In the genomic region with DNA sequence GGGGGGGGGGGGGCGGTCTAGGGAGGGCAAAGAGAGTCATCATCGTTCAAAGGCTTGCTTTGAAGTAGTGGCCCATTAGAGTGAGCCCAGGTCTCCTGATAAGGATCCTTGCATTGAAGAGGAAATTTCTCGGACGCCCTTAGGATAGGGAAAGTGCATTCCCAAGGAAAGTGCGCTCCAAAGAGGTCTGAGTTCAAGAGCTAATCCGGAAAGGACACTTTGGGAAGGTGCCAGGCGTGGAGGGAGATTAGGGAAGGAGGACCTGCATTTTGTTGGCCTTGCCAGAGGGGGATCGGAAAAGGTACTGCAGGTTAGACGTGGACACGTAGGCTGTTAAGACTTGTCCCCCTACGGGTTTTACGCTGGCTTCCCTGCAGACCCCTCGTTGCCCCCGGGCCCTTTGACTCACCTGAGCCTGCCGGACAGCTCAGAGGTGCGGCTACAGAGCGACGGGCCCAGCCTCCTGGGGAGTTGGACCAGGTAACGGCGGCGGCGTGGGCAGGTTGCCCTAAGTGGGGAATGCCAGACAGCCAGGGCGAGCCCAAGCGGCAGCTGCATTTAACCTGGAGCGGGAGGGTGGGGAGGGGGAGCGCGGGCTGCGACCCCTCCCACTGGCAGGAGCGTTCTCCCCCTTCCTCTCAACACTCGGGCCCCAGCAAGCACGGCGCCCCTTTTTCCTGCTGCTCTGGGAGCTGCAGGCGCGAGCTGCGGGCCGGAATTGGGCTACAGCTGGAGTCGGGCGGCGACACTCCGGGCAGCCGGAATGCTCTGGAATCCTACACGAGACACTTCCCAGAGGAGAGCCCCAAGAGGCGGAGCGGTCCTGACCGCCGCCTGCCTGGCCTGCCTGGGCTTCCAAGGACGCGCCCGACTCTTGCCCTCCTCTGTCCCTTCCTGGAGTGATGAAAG, we compare ENCODE assay signal across 10 mouse cellular contexts. TPM values are rescaled to one million over a fixed set of nuclear protein-coding genes. Genes with fewer than 3 reads are reported as not detected.
DNase-seq lines count a peak whose midpoint lies in the region; ATAC-seq and TF ChIP-seq lines count a peak whose summit lies in the region.
"Had no signal": no experiment of that assay in that cellular context is flagged by ENCODE, and none has a peak within 500 bp of the region (broad histone marks: within the 10 kb centered on the region; RNA-seq: fewer than 3 reads in every experiment).

No protein-coding gene starts in this region.

- DNase-seq in kidney, postnatal 10 days = peak; percentile 80
- DNase-seq in lung, postnatal 14 days = peak; percentile 81
- no peak for DNase-seq in spleen, adult 12 weeks (ENCODE audit: low spot score)
- DNase-seq in urinary bladder, postnatal 10 days (ENCODE audit: low spot score) = no peak

- H3K9me3 ChIP-seq in E14TG2a.4 (ENCODE audit: low read length) = no peaks in the 10 kb centered on the region
- H3K9me3 ChIP-seq in embryonic facial prominence, embryonic 15.5 days (replicated peaks) = no peaks in the 10 kb centered on the region
- H3K9me3 ChIP-seq in heart, embryonic 16.5 days (replicated peaks; ENCODE audit: control insufficient read depth, low read length) = no peaks in the 10 kb centered on the region

- peaks cover 98% of the 10 kb centered on the region for H3K27me3 ChIP-seq in E14TG2a.4 (ENCODE audit: insufficient read depth, low read length)
- H3K27me3 ChIP-seq in embryonic facial prominence, embryonic 15.5 days = peaks cover 97% of the 10 kb centered on the region
- H3K27me3 ChIP-seq in heart, embryonic 16.5 days (ENCODE audit: control insufficient read depth, insufficient read depth, low read length) = peaks cover 95% of the 10 kb centered on the region

- no peak for TF ChIP-seq CTCF in E14TG2a.4 (conservative IDR thresholded peaks at IDR 0.05; ENCODE audit: low read length)

- H3K36me3 ChIP-seq in E14TG2a.4 (ENCODE audit: insufficient read depth, low read length) = no peaks in the 10 kb centered on the region
- no peaks in the 10 kb centered on the region for H3K36me3 ChIP-seq in embryonic facial prominence, embryonic 15.5 days
- H3K36me3 ChIP-seq in heart, embryonic 16.5 days (ENCODE audit: control insufficient read depth, insufficient read depth) = no peaks in the 10 kb centered on the region

- no peak overlapping the region; the same call in 1 of the 2 replicates for H3K27ac ChIP-seq in embryonic facial prominence, embryonic 15.5 days (replicated peaks)
- no peak overlapping the region for H3K27ac ChIP-seq in heart, embryonic 16.5 days (ENCODE audit: low read length)

- H3K9ac ChIP-seq in embryonic facial prominence, embryonic 15.5 days = peak overlapping the region; percentile 39; the same call in 1 of the 2 replicates
- H3K9ac ChIP-seq in heart, embryonic 16.5 days (ENCODE audit: low read length) = peak overlapping the region; percentile 28

- H3K4me2 ChIP-seq in embryonic facial prominence, embryonic 15.5 days (replicated peaks) = peak overlapping the region; percentile 65
- H3K4me2 ChIP-seq in heart, embryonic 16.5 days (ENCODE audit: low read depth, low read length) = peak overlapping the region; percentile 68

- under 1% methylated on average over 49 of the region's 49 CpGs for WGBS in embryonic facial prominence, embryonic 15.5 days
- WGBS in heart, embryonic 16.5 days = 2% methylated on average over 46 of the region's 49 CpGs

- peaks cover 42% of the 10 kb centered on the region for H3K4me1 ChIP-seq in E14TG2a.4 (replicated peaks; ENCODE audit: low read depth, low read length)
- peaks cover 43% of the 10 kb centered on the region for H3K4me1 ChIP-seq in embryonic facial prominence, embryonic 15.5 days
- H3K4me1 ChIP-seq in heart, embryonic 16.5 days (ENCODE audit: control insufficient read depth, insufficient read depth, low read length) = peaks cover 17% of the 10 kb centered on the region

- no peak for ATAC-seq in embryonic facial prominence, embryonic 15.5 days (ENCODE audit: insufficient number of reproducible peaks, low FRiP score, low TSS enrichment, low read depth)
- no peak; the same call in 1 of the 2 replicates for ATAC-seq in heart, embryonic 16.5 days (replicated peaks; ENCODE audit: extremely low read depth, insufficient read depth, low FRiP score)
- no peak for ATAC-seq in megakaryocyte-erythroid progenitor cell, adult 5-6 weeks (replicated peaks; ENCODE audit: low FRiP score, low TSS enrichment, poor library complexity, severe bottlenecking)

- H3K4me3 ChIP-seq in E14TG2a.4 (replicated peaks; ENCODE audit: low read length) = peak overlapping the region; percentile 66
- peak overlapping the region; percentile 42 for H3K4me3 ChIP-seq in embryonic facial prominence, embryonic 15.5 days (replicated peaks)
- peak overlapping the region; percentile 48 for H3K4me3 ChIP-seq in heart, embryonic 16.5 days (ENCODE audit: low read length)

RNA-seq across cellular contexts. Expression of a gene that starts 0.6 kb away (rescaled TPM):
- polyA plus RNA-seq in embryonic facial prominence, embryonic 15.5 days (2015; fragmentation: Nextera tagmentation; extraction: Ambion mirVana) = 33.4 and 58.2 TPM in 2 replicates
- polyA plus RNA-seq in heart, embryonic 16.5 days (2015; fragmentation: Nextera tagmentation; extraction: Ambion mirVana) = 7.2 and 8.9 TPM in 2 replicates
- total RNA-seq in megakaryocyte-erythroid progenitor cell, adult 5-6 weeks (2014; fragmentation: Nextera tagmentation) = not detected in 2 replicates
- 0.09 TPM in 1 of 2 replicates, not detected in the other for total RNA-seq in megakaryocyte-erythroid progenitor cell, adult 5-6 weeks (2017)
- total RNA-seq: CH12.LX; common myeloid progenitor, adult 5-6 weeks had no signal

RNA-seq across cellular contexts. Expression of a gene that starts 1.4 kb away (rescaled TPM):
- polyA plus RNA-seq in embryonic facial prominence, embryonic 15.5 days (2015; fragmentation: Nextera tagmentation; extraction: Ambion mirVana) = 0.50 and 0.98 TPM in 2 replicates
- polyA plus RNA-seq in heart, embryonic 16.5 days (2015; fragmentation: Nextera tagmentation; extraction: Ambion mirVana) = 0.49 and 1.7 TPM in 2 replicates
- total RNA-seq in megakaryocyte-erythroid progenitor cell, adult 5-6 weeks (2014; fragmentation: Nextera tagmentation) = not detected in 2 replicates
- not detected in 2 replicates for total RNA-seq in megakaryocyte-erythroid progenitor cell, adult 5-6 weeks (2017)
- total RNA-seq: common myeloid progenitor, adult 5-6 weeks had no signal

RNA-seq across cellular contexts. Expression of a gene that starts 15.4 kb away (rescaled TPM):
- 9.9 and 14.5 TPM in 2 replicates for polyA plus RNA-seq in embryonic facial prominence, embryonic 15.5 days (2015; fragmentation: Nextera tagmentation; extraction: Ambion mirVana)
- 0.60 and 1.4 TPM in 2 replicates for polyA plus RNA-seq in heart, embryonic 16.5 days (2015; fragmentation: Nextera tagmentation; extraction: Ambion mirVana)
- not detected in 2 replicates for total RNA-seq in megakaryocyte-erythroid progenitor cell, adult 5-6 weeks (2014; fragmentation: Nextera tagmentation)
- total RNA-seq in megakaryocyte-erythroid progenitor cell, adult 5-6 weeks (2017) = not detected in 2 replicates

RNA-seq across cellular contexts. Expression of a gene that starts 39.4 kb away (rescaled TPM):
- 113 and 114 TPM in 2 replicates for polyA plus RNA-seq in embryonic facial prominence, embryonic 15.5 days (2015; fragmentation: Nextera tagmentation; extraction: Ambion mirVana)
- polyA plus RNA-seq in heart, embryonic 16.5 days (2015; fragmentation: Nextera tagmentation; extraction: Ambion mirVana) = 48.0 and 61.1 TPM in 2 replicates
- 1.0 and 5.3 TPM in 2 replicates for total RNA-seq in megakaryocyte-erythroid progenitor cell, adult 5-6 weeks (2014; fragmentation: Nextera tagmentation)
- total RNA-seq in megakaryocyte-erythroid progenitor cell, adult 5-6 weeks (2017) = 0.23 and 1.3 TPM in 2 replicates

RNA-seq across cellular contexts. Expression of a gene that starts 52.4 kb away (rescaled TPM):
- 66.3 and 67.8 TPM in 2 replicates for polyA plus RNA-seq in embryonic facial prominence, embryonic 15.5 days (2015; fragmentation: Nextera tagmentation; extraction: Ambion mirVana)
- polyA plus RNA-seq in heart, embryonic 16.5 days (2015; fragmentation: Nextera tagmentation; extraction: Ambion mirVana) = 33.4 and 41.7 TPM in 2 replicates
- total RNA-seq in megakaryocyte-erythroid progenitor cell, adult 5-6 weeks (2014; fragmentation: Nextera tagmentation) = 25.7 and 26.7 TPM in 2 replicates
- total RNA-seq in megakaryocyte-erythroid progenitor cell, adult 5-6 weeks (2017) = 10.9 and 16.0 TPM in 2 replicates

Comparison
In these comparisons a context has a peak if more than half of its experiments do, and no peak if none do; other contexts are left out.
1. DNase-seq: peak in kidney, postnatal 10 days (single experiment) and lung, postnatal 14 days (single experiment); none in spleen, adult 12 weeks (single experiment) and urinary bladder, postnatal 10 days (single experiment).
2. Peak in every context shown above with its lines, with median percentiles within 50 percentile points of each other: H3K4me3 ChIP-seq.